Mouse (Mus musculus): ENCODE measurements at regions not wholly inside any gene's neighbourhood (a gene's known extent, or its start where the extent isn't known, plus 50 kb on each side); places are given as distances from the start of the nearest gene placed in this dataset.

DNA sequence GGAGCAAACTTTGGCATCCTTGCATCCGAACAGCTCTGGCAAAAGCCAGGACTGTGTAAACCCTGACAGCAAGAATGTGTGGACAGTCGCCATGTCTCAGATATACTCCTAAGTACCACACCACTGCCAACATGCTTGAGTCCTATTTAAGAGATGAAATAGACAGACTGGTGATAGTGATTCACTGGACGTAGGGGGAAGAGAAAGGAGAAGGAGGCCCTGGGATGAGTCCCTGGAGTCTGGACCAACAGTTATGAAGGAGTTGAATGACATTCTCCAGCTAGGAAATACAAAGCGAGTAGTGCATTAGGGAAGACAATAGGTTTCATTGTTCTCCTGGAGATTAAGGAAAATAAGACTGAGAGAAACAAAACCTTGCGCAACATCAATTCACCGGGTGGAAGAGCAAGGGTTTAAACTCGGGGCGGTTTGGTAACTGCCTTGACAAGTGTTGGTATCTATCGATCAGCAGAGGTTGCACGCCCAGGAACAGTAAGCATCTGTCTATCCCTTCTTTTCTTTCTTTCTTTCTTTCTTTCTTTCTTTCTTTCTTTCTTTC lies 54.3 kb upstream of the Nrbf2 start:
- no peak for DNase-seq (ENCODE audit: low read depth in 1 of 2, low spot score in 2 of 2)

DNA sequence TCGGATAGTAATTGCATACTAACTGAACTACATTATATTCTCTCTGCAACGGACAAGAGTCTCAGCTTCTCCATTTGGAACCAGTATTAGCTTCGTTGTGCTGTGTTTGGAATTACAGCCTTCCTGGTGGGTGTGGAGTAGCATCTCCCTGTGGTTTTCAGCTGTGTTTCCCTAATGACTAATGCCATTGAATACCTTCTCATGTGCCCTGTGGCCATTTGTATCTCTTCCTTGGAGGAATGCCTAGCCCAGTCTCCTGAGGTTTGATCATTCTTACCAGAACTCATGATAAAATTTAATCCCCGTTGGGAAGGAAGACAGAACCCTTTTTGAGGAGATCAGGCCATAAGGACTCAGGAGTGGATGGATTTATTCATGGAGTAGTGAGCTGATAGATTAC lies 59.6 kb upstream of the Nrbf2 start:
- no peak for DNase-seq (ENCODE audit: low read depth in 1 of 2, low spot score in 2 of 2)

DNA sequence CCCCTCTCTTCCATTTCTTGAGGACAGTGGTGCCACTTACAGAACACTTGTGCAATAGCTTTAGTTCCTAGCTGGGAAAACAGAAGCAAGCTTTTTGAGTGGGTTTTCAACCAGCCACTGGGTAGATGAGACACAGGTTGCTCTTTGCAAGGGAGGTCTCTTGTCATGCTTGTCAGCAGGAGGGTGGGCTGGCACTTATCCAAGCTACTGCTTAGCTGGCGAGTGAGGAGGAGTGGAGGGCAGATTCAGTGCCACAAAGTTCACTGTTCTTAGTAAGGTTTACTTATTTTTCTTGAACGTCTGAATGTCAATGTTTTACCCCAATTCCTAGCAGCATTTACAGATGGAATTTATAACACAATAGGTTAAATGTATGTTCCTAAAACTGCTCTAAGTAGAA lies 65.9 kb upstream of the Nrbf2 start:
- no peak for DNase-seq (ENCODE audit: low read depth in 1 of 2, low spot score in 2 of 2)

DNA sequence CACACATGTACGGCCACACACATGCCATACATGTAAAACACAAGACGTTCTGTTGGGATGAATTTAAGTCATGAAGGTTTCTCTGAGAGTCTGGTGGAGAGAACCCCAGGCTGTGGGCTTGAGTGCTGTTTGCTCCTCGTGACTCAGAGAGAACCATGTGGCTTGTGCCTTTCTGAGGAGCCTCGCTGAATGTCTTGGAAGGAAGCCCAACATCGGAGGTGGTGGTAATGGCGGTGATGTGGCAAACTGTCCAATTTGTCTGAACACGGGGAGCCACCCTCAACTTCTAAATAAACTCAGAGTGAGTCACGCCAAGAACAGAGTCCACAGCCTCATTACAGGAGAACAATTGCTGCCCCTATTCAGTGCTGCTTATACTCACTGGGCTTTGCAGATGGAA lies 75.7 kb upstream of the Nrbf2 start:
- DNase-seq (ENCODE audit: low read depth in 1 of 2, low spot score in 2 of 2), result no peak

DNA sequence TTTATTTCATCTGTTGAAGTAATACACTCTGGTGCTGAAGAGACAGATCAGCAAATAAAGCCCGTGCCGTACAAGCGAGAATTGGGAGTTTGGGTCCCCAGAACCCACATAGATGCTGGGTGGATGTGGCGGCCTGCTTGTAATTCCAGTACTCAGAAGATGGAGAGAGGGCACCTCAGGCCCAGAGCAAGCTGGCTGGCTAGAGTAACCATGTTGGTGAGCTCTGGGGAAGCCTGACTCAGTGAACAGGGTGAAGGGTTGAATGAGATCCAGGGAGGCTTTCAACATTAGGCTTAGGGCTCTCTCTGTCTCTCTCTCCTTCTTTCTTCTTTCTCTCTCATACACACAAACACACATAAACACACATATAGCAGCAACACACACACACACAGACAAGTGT lies 76.2 kb upstream of the Nrbf2 start:
- DNase-seq (ENCODE audit: low read depth in 1 of 2, low spot score in 2 of 2), result no peak

DNA sequence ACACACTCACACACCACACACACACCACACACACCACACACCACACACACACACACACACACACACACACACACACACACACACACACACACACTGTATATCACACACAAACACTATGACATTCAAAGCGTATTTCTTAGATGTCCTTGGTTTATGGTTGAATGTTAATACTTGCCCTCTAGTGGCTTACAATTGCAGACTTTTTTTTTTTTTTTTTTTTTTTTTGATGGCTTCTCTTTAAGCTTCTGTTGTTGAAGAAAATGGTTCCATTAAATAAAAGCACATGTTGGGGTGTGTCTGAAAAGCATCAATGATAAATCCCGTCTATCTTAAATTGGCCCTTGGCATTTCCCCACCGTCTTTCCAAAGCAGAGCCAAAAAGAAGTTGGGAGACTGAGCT lies 79.5 kb upstream of the Nrbf2 start:
- no peak for DNase-seq (ENCODE audit: low read depth in 1 of 2, low spot score in 2 of 2)

DNA sequence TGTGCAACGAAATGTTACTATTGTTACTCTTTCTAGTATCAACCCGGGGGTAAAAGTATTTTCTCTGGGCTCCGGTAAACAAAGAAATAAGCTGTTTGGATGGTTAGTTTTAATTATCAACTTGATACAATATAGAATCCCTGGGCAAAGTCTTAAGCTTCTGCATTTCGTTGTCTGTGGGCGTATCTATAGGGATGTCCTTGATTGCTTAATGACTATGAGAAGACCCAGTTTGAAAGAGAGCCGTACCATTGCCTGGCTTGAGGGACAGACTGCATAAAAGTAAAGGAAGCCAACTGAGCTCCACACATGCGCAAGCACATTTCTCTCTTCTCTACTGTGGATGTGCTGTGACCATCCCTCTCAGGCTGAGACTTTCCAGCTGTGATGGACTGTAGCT lies 80.1 kb upstream of the Nrbf2 start:
- no peak for DNase-seq (ENCODE audit: low read depth in 1 of 2, low spot score in 2 of 2)

DNA sequence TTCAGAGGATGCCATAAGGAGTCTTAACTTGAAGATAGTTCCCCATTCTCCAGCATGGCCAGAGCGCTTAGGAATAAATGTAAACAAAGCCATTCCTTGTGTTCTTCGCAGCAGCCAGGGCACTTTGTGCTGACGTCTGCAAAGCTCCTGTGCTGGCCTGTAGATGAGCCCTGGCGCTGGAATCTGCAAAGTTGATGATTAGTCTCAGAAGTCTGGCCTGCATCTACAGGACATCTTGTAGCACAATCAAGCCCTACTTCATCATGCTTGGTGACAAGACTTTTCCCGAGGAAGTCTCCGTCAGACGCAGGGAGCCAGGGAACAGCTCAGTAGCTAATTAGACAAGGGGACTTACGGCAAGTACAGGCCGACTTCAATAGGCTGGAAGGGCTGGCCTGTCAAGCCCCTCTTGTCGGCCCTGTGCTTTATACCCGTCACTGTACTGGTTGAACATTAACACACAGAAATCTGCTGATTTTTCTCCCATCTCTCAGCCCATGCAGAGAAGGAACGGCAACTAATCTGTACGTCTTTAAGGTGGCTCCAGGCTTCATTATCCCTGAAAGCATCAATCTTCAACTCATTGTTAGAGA lies 87.6 kb upstream of the Nrbf2 start:
- DNase-seq (ENCODE audit: low read depth in 1 of 2, low spot score in 2 of 2), result no peak

DNA sequence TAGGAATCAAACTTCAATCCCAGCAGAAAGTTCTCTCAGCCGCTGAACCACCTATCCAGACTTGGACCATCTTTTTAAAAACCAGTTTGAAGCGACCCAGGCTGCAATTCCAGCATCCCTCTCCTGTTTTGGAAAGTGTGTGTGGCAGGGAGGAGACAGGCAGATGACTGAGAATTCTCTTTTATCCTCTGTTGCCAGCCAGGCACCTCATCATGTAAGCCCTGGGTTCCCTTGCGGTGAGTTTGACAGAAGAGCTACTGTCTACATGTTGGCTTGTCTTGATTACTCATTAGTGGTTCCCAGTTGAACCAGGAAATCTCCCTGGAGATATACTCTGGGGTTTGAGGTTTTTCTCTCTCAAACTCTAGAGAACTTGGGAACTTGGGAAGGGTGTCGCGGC lies 91.5 kb upstream of the Nrbf2 start:
- no peak for DNase-seq (ENCODE audit: low read depth in 1 of 2, low spot score in 2 of 2)

DNA sequence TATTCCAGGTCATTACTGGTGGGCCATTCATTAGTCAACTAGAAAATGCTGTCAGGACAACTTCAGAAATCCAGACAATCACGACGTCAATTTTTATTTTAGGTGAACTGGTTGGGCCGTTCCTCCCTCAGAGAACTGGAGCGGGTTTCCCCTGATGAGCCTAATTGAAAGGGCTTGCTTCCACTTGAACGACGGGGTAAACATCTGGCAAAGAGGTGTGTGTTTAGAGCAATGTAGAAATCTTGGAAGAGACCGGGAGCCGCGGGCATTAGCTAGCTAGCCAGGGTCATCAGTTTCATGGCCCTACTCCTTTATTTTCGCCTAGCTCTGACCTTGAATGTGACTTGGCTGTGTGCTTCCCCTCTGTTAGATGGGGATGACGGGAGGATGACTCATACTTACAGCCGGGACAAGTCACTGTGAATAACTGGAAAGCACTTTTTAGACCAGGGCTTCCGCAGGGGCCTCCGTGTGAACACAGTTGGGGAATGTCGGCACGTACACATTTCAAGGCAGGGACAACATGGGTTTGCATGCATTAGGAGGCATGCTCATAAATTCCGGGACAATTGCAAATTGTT lies 92.6 kb upstream of the Nrbf2 start:
- no peak for DNase-seq (ENCODE audit: low read depth in 1 of 2, low spot score in 2 of 2)

DNA sequence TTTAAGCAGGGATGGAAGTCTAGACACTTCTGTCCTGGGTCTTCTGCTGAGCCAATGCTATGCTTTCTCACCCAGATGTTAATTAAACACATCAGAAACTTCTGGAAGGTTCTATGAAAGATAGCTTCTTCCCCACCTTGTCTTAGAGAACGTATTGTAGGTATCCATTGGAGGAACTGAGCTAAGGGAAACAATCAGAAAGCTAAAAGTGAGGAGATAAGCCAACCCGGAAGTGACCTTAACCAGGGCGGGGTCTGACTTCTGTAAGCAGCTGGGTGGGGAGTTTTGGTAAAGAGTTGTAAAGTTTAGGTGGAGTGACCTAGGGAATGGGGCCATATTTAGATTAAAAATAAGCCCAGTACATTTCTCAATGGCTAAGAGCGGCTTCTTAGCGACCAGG lies 95.1 kb upstream of the Nrbf2 start:
- DNase-seq (ENCODE audit: low read depth in 1 of 2, low spot score in 2 of 2), result no peak

DNA sequence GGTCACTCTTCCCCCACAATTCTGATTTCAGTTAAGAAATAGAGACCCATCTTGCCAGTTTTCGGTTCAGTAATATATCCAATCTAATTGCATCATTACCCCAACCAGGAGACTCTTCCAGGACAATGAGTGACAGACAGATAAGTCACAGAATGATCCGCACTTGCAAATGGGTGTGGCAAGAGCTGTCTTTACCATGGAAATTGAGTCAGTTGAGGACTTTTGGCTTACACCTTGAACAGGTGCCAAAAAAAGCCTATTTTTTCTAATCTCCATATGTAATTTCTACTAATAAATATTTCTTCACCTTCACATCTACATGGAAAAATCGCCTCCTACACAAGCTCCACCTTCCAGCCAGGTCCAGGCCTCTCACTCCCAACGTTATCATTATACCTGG lies 98.2 kb upstream of the Nrbf2 start:
- DNase-seq (ENCODE audit: low read depth in 1 of 2, low spot score in 2 of 2), result no peak

DNA sequence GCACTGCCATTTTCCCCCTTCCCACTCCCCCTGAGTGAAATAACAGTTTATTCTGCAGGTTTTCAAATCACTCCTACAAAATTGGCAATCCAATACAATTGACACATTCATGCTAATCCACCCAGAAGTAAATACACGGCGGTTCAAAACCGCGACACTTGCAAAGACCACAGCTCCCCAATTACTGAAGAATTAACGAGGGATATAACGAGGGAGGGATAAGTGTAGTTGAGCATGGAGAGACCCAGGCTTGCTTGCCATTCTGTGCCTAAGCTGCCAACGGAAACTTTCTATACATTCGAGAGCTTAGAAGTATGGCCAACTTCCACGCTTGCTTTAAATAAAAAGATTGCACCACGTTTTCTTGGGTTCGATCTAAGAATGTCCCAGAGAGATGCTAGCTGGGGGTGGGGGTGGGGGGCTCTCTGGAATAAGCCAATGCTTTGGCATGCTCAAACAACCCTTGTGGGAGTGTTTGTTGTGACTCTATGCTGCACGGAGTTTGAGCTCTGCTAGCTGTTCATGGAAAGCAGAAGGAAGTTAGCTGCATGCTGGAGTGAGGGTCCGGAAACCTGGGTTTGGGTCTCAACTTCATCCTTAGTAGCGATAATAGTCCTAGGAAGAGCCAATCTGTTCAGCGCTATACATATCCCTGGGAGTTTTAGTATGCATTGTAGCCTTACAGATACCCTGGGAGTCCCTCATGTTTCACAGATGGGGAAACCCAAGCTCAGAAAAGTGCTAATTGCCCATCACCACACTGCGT lies 98.9 kb upstream of the Nrbf2 start:
- DNase-seq (ENCODE audit: low read depth in 1 of 2, low spot score in 2 of 2), result no peak

DNA sequence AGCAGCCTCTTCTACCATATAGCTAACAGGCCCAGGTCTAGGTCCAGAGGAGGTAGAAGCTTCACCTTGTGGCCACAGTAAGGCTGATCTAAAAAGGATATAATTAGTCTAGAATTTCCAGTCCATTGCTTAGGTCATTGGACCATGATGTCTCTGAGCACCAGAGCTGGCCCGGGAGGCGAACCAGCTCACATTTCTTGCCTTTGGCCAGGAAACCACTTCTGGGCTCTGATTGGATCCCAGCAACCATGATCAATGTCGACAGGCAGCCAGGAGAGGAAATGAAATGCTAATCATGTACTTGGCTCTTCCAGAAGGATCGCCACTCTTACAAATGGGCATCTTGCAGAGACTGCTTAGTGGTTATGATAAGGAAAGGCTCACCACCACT lies 99.5 kb upstream of the Nrbf2 start:
- DNase-seq (ENCODE audit: low read depth in 1 of 2, low spot score in 2 of 2), result no peak

DNA sequence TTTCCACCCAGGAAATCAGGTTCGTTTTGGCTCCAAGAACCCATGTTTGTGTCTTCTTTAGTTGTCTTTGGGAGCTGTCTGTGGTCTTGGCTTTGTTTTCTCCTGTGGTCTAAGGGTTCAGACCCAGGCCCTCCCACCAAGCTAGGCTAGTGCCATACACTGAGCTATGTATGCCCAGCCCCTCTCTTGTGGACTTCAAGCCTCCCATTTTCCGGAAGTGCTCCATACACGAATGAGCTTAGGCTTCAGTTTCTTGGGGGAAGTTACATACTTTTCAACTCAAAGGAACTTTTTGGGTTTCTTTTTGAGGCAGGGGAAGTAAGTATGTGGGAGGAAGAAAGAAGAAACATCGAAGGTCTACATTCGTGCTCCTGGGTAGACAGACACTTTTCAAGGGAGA lies 100.9 kb upstream of the Nrbf2 start:
- no peak for DNase-seq (ENCODE audit: low read depth in 1 of 2, low spot score in 2 of 2)

DNA sequence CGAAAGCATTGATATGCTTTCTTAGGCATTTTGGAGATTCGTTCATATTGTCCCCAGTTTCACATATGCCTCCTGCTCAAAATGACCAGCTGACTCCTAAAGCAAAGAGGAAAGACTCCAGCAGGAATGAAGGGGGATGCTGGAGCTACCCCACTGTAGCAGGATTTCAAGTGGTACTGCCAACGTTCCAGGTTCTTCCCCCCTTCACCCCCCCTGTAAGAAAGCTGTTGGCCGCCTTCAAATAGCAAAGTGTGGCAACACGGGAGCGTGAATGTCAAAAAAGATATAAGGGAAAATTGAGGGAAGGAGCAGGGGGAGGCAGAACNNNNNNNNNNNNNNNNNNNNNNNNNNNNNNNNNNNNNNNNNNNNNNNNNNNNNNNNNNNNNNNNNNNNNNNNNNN lies 103.7 kb upstream of the Nrbf2 start:
- no peak for DNase-seq (ENCODE audit: low read depth in 1 of 2, low spot score in 2 of 2)

DNA sequence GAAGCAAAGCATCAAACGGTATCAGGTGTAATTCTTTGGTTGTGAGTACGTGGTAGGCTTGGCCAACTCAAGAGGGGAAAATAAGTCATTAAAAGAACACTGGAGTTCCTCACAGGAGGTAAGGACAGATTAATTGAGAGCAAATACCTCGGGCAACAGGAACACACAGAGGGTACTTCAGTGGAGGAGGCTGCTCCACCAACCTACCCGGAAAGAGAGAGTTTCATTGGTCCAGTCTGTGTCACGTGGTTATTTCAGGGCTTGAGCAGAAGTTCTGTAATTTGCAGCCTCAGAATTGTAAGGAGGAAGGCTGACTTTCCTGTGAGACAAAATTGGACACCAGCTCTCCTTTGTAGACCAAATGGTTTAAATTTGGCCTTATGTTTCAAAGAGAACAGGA lies 115.3 kb upstream of the Nrbf2 start:
- no peak for DNase-seq (ENCODE audit: low read depth in 1 of 2, low spot score in 2 of 2)

DNA sequence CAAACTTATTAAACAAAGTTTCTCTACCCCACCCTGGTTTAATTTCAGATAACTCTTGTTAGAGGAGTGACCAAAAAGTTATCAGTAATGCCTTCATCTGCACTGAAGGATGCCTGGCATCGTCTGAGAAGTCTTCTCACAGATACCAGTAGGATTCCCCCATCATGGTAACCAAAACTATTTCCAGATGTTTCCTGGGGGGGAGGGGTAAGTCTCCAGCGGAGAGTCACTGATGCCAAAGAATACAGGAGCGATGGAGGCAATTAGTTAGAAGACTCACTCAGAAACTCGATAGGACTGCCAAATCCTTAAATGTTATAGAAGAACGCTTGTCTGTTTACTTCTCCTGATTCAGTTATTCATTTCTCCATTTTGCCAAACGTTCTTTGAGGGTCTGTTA lies 116.3 kb upstream of the Nrbf2 start:
- DNase-seq (ENCODE audit: low read depth in 1 of 2, low spot score in 2 of 2), result no peak

DNA sequence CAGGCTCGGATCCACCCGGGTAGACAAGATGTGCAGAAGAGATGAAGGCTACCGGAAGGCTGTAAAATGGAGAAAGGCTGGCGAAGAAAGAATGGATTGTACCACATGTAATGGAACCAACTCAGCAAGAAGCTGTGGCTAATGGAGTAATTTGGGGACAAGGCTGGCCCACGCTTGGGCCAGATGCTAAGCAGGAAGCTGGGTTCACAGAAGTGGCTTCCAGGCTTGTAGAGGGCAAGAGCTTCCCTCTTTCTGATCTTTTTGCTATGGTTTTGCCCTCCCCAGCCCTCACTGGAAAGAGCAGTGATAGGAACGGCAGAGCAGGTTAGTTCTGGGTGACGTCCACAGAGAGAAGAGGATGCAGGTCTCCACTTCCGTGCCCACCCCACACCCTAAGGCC lies 117.7 kb upstream of the Egr2 start:
- no peak for DNase-seq (ENCODE audit: low read depth in 1 of 2, low spot score in 2 of 2)

DNA sequence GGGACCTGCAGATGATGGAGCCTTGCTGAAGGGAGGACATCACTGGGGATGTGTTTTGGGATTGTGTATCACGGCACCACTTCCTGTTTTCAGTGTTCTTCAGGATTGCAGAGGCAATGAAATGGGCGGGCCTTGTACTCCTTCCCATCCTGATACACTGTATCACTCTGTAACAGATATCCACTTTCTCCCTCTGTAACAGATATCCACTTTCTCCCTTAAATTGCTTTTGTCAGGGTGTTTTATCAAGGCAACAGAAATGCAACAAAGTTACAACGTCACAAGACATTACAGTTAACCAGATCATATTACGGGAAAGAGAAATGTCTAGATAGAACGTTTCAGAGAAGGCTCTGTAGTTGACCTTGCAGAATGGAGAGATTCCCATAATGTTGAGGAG lies 114.5 kb upstream of the Egr2 start:
- no peak for DNase-seq (ENCODE audit: low read depth in 1 of 2, low spot score in 2 of 2)

DNA sequence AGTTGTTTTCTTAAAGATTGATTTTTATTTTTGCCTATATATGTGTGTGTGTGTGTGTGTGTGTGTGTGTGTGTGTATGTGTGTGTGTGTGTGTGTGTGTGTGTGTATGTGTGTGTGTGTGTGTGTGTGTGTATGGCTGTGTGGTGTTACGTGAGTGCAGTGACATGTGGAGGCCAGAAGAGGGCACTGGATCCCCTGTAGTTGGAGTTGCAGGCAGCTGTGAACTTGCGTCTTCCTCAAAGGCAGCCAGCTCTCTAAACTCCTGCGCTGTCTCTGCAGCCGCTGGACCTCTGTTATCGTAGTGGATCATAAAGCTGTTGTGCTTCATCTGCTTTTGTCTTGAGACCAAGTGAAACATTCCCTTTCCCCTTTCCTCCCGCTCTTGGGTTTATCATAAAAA lies 109.9 kb upstream of the Egr2 start:
- no peak for DNase-seq (ENCODE audit: low read depth in 1 of 2, low spot score in 2 of 2)

DNA sequence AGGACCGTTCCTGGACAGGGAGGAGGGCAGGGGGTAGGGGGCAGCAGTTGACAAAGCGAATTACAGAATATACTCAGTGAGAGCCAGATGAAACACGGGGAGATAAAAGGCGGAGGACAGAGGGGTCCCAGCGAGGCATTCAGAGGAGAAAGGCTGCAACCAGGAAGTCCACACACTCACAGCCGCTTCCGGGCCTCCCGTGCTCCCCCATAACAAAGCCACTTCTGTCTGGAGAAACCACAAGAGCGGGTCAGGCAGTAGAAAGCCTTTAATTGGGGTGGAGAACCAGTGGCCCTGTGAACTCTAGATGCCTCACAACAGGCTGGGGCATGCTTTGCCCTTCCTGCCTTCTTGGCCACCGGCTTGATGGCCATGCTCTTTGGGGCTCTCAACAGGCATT lies 108.1 kb upstream of the Egr2 start:
- DNase-seq (ENCODE audit: low read depth in 1 of 2, low spot score in 2 of 2), result no peak

DNA sequence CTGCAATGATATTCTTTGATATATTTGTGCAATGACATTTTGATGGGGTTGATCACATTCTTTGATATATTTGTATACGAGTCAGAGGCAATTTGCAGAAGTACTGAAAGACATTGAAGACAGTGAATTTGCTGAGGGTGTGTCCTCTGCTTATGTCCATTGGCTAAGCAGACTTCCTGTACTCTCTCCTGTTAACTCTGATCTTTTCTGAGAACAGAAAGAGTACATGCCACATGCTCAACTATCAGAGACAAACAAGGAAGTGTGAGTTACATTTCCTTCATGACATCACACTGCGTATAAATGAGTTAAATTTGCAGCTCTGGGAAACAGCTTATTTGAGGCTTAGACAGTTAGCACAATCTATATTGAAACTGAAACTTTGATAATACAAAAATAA lies 104.5 kb upstream of the Egr2 start:
- no peak for DNase-seq (ENCODE audit: low read depth in 1 of 2, low spot score in 2 of 2)

Data from monocyte, adult 2 months (primary cell).